In genomic region chr11:102791682-102792445, GRCm38 (mm10) we compare ENCODE assay signal across 12 mouse cellular contexts. TPM values are rescaled to one million over a fixed set of nuclear protein-coding genes. Genes with fewer than 3 reads are reported as not detected.
A peak's percentile ranks its signal among the peaks of the same experiment; 100 is the strongest.
DNase-seq lines count a peak whose midpoint lies in the region; ATAC-seq and TF ChIP-seq lines count a peak whose summit lies in the region.
"Had no signal": no experiment of that assay in that cellular context is flagged by ENCODE, and none has a peak within 500 bp of the region (broad histone marks: within the 10 kb centered on the region; RNA-seq: fewer than 3 reads in every experiment).

No protein-coding gene starts in this region.

- no peak for DNase-seq in heart, postnatal 4 days
- no peak for DNase-seq in layer of hippocampus, adult 2 months (ENCODE audit: low spot score in 2 of 2)
- DNase-seq in layer of hippocampus, adult 18-20 months (ENCODE audit: low spot score in 2 of 2) = no peak
- DNase-seq in gastrocnemius, postnatal 25 days = peak; percentile 63
- DNase-seq: thymus, postnatal 4 days had no signal

- TF ChIP-seq CTCF in layer of hippocampus, adult 2 months (conservative IDR thresholded peaks at IDR 0.05) = no peak
- TF ChIP-seq CTCF in small intestine, adult 2 months (IDR thresholded peaks at IDR 0.05; ENCODE audit: extremely low read depth, insufficient read length, insufficient replicate concordance, low read depth, low read length) = no peak

- WGBS in heart, embryonic 11.5 days (ENCODE audit: insufficient replicate concordance) = 35% methylated on average over 14 of the region's 14 CpGs
- WGBS in small intestine, adult 2 months = 50% methylated on average over 14 of the region's 14 CpGs
- 55% methylated on average over 14 of the region's 14 CpGs for WGBS in liver, embryonic 12.5 days (ENCODE audit: insufficient replicate concordance)

- peak overlapping the region; percentile 47 for H3K9ac ChIP-seq in heart, embryonic 11.5 days (ENCODE audit: low read depth, low read length)
- H3K9ac ChIP-seq in liver, embryonic 12.5 days = no peak overlapping the region
- H3K9ac ChIP-seq: liver, embryonic 14.5 days had no signal

- H3K4me1 ChIP-seq in heart, embryonic 11.5 days (ENCODE audit: control insufficient read depth, insufficient read depth, low read length) = peaks cover 40% of the 10 kb centered on the region
- H3K4me1 ChIP-seq in small intestine, adult 2 months (ENCODE audit: control insufficient read depth, insufficient read depth, insufficient read length, low read length) = no peaks in the 10 kb centered on the region
- H3K4me1 ChIP-seq in liver, embryonic 12.5 days = no peaks in the 10 kb centered on the region

- ATAC-seq in heart, embryonic 11.5 days (replicated peaks; ENCODE audit: insufficient number of reproducible peaks, low FRiP score, low TSS enrichment) = no peak
- no peak for ATAC-seq in liver, embryonic 12.5 days
- ATAC-seq: forebrain, embryonic 16.5 days had no signal

- no peak for TF ChIP-seq POLR2A in small intestine, adult 2 months (IDR thresholded peaks at IDR 0.05; ENCODE audit: low read depth, low read length)

- H3K4me2 ChIP-seq in heart, embryonic 11.5 days = peak overlapping the region; percentile 20
- no peak overlapping the region for H3K4me2 ChIP-seq in liver, embryonic 12.5 days

- no peaks in the 10 kb centered on the region for H3K9me3 ChIP-seq in heart, embryonic 11.5 days (replicated peaks; ENCODE audit: control insufficient read depth, low read length)
- no peaks in the 10 kb centered on the region for H3K9me3 ChIP-seq in liver, embryonic 12.5 days (replicated peaks)

- no peaks in the 10 kb centered on the region for H3K27me3 ChIP-seq in heart, embryonic 11.5 days (ENCODE audit: control insufficient read depth, insufficient read depth, low read length)
- H3K27me3 ChIP-seq in small intestine, adult 2 months (ENCODE audit: control insufficient read depth, insufficient read depth, low read length) = no peaks in the 10 kb centered on the region
- H3K27me3 ChIP-seq in liver, embryonic 12.5 days (replicated peaks) = no peaks in the 10 kb centered on the region

- peak overlapping the region; percentile 73 for H3K27ac ChIP-seq in heart, embryonic 11.5 days (ENCODE audit: low read depth, low read length)
- peak overlapping the region; percentile 32; the same call in 1 of the 2 replicates for H3K27ac ChIP-seq in layer of hippocampus, adult 2 months
- peak overlapping the region; percentile 12; the same call in 1 of the 2 replicates for H3K27ac ChIP-seq in small intestine, adult 2 months (ENCODE audit: insufficient read depth, low read depth, low read length)
- no peak overlapping the region for H3K27ac ChIP-seq in liver, embryonic 12.5 days
- H3K27ac ChIP-seq: liver, embryonic 14.5 days had no signal

- H3K36me3 ChIP-seq in heart, embryonic 11.5 days (ENCODE audit: control insufficient read depth, insufficient read depth, low read length) = 0 out of 2 replicates have a peak, but pooled peaks cover 2% of the 10 kb centered on the region
- H3K36me3 ChIP-seq in small intestine, adult 2 months (ENCODE audit: control insufficient read depth, insufficient read depth, low read length) = no peaks in the 10 kb centered on the region
- H3K36me3 ChIP-seq in liver, embryonic 12.5 days = no peaks in the 10 kb centered on the region

- H3K4me3 ChIP-seq in heart, embryonic 11.5 days (ENCODE audit: low read depth, low read length) = no peak overlapping the region
- no peak overlapping the region for H3K4me3 ChIP-seq in layer of hippocampus, adult 2 months
- H3K4me3 ChIP-seq in small intestine, adult 2 months (ENCODE audit: low read depth, low read length) = no peak overlapping the region
- no peak overlapping the region for H3K4me3 ChIP-seq in liver, embryonic 12.5 days

RNA-seq across cellular contexts. Expression of gene Gjc1, which starts 27.6 kb away (rescaled TPM):
- polyA plus RNA-seq in heart, embryonic 11.5 days (2014; fragmentation: Nextera tagmentation; extraction: Ambion mirVana) = 56.6 and 59.7 TPM in 2 replicates
- total RNA-seq in heart, postnatal 4 days (2021) = 10 to 100 TPM; 78.3 to 83.0 TPM
- 1 to 10 TPM; 4.7 TPM for total RNA-seq in layer of hippocampus, adult 2 months (2021)
- 1 to 10 TPM; 3.0 to 3.8 TPM for total RNA-seq in layer of hippocampus, adult 18-20 months (2021)
- total RNA-seq in gastrocnemius, postnatal 25 days (2021) = 1 to 10 TPM; 5.2 to 7.3 TPM
- 0.70 and 1.4 TPM in 2 replicates for polyA plus RNA-seq in small intestine, adult 2 months (2012; rRNA removed)
- 8.7 and 9.5 TPM in 2 replicates for polyA plus RNA-seq in liver, embryonic 12.5 days (2016; fragmentation: Nextera tagmentation; extraction: Ambion mirVana)
- total RNA-seq: megakaryocyte progenitor cell, adult 5-6 weeks; monocyte, adult 5-6 weeks had no signal

RNA-seq across cellular contexts. Expression of gene Adam11, which starts 30.6 kb away (rescaled TPM):
- 5.4 and 6.7 TPM in 2 replicates for polyA plus RNA-seq in heart, embryonic 11.5 days (2014; fragmentation: Nextera tagmentation; extraction: Ambion mirVana)
- 1 to 10 TPM; 6.9 TPM for total RNA-seq in heart, postnatal 4 days (2021)
- 100 to 1,000 TPM; 192 to 212 TPM for total RNA-seq in layer of hippocampus, adult 2 months (2021)
- total RNA-seq in layer of hippocampus, adult 18-20 months (2021) = 100 to 1,000 TPM; 166 to 185 TPM
- total RNA-seq in gastrocnemius, postnatal 25 days (2021) = under 1 TPM; 0.29 to 0.77 TPM
- polyA plus RNA-seq in small intestine, adult 2 months (2012; rRNA removed) = 3.1 TPM in 2 replicates
- 0.48 and 0.71 TPM in 2 replicates for polyA plus RNA-seq in liver, embryonic 12.5 days (2016; fragmentation: Nextera tagmentation; extraction: Ambion mirVana)

RNA-seq across cellular contexts. Expression of gene Higd1b, which starts 43.8 kb away (rescaled TPM):
- not detected in 2 replicates for polyA plus RNA-seq in heart, embryonic 11.5 days (2014; fragmentation: Nextera tagmentation; extraction: Ambion mirVana)
- total RNA-seq in heart, postnatal 4 days (2021) = 1 to 10 TPM; 9.3 to 9.8 TPM
- 1 to 10 TPM; 3.5 to 4.5 TPM for total RNA-seq in layer of hippocampus, adult 2 months (2021)
- total RNA-seq in layer of hippocampus, adult 18-20 months (2021) = 1 to 10 TPM; 4.0 to 4.8 TPM
- 1 to 10 TPM; 3.3 to 3.9 TPM for total RNA-seq in gastrocnemius, postnatal 25 days (2021)
- polyA plus RNA-seq in small intestine, adult 2 months (2012; rRNA removed) = 0.34 TPM in 1 of 2 replicates, not detected in the other
- polyA plus RNA-seq in liver, embryonic 12.5 days (2016; fragmentation: Nextera tagmentation; extraction: Ambion mirVana) = not detected in 2 replicates
- total RNA-seq: megakaryocyte progenitor cell, adult 5-6 weeks; monocyte, adult 5-6 weeks had no signal
- polyA plus RNA-seq: liver, embryonic 14.5 days had no signal

Comparison
In these comparisons a context has a peak if more than half of its experiments do, and no peak if none do; other contexts are left out.
1. RNA of gene Gjc1, which starts 27.6 kb away (total RNA-seq): 78.3 to 83.0 TPM in heart, postnatal 4 days; 5.2 to 7.3 TPM in gastrocnemius, postnatal 25 days, 4.7 TPM in layer of hippocampus, adult 2 months and 3.0 to 3.8 TPM in layer of hippocampus, adult 18-20 months; every median in the first group is over 4 times any median in the second.
2. RNA of gene Adam11, which starts 30.6 kb away (total RNA-seq): 192 to 212 TPM in layer of hippocampus, adult 2 months and 166 to 185 TPM in layer of hippocampus, adult 18-20 months; 6.9 TPM in heart, postnatal 4 days and 0.29 to 0.77 TPM in gastrocnemius, postnatal 25 days; every median in the first group is over 10 times any median in the second.